Mouse (Mus musculus) kidney, embryonic 14.5 days (tissue): ENCODE data around the gene Ubr4. TPM values are rescaled to one million over a fixed set of nuclear protein-coding genes. Genes with fewer than 3 reads are reported as not detected.

ENCODE experiments used
- ATAC-seq: fragments of 200-750 bp; cut with Nextera tagmentation; 2 replicates; pipeline ENCODE4 v1.8.0; 2017; ENCODE audit warnings: moderate number of reproducible peaks, mild to moderate bottlenecking, moderate TSS enrichment, moderate library complexity; ENCODE audit not compliant: low FRiP score, low TSS enrichment
- H3K27ac ChIP-seq: fragments of 300-500 bp; sonication (generic); 2 replicates; pipeline ENCODE4 v1.5.1; 2014; ENCODE audit warnings: low read depth, mild to moderate bottlenecking, low read length, moderate library complexity, mixed read lengths
- H3K27me3 ChIP-seq: fragments of 300-500 bp; sonication (generic); 2 replicates; pipeline ENCODE4 v1.6.1; 2014; ENCODE audit warnings: mild to moderate bottlenecking, low read length; ENCODE audit not compliant: control insufficient read depth, insufficient read depth
- H3K36me3 ChIP-seq: fragments of 300-500 bp; sonication (generic); 2 replicates; pipeline ENCODE4 v1.6.1; 2014; ENCODE audit warnings: low read length, mixed read lengths; ENCODE audit not compliant: control insufficient read depth, insufficient read depth
- H3K4me1 ChIP-seq: fragments of 300-500 bp; sonication (generic); 2 replicates; pipeline ENCODE4 v1.6.1; 2014; ENCODE audit warnings: low read length, mixed read lengths; ENCODE audit not compliant: control insufficient read depth, insufficient read depth
- H3K4me2 ChIP-seq: fragments of 300-500 bp; sonication (generic); replicated peaks from 2 replicates; pipeline ENCODE4 v1.6.1; 2014; ENCODE audit warnings: low read depth, mild to moderate bottlenecking, low read length
- H3K4me3 ChIP-seq: fragments of 300-500 bp; sonication (generic); 2 replicates; pipeline ENCODE4 v1.5.1; 2014; ENCODE audit warnings: mild to moderate bottlenecking, low read length
- H3K9ac ChIP-seq: fragments of 300-500 bp; sonication (generic); 2 replicates; pipeline ENCODE4 v1.6.1; 2014; ENCODE audit warnings: low read depth, mild to moderate bottlenecking, low read length, moderate library complexity
- H3K9me3 ChIP-seq: fragments of 300-500 bp; sonication (generic); 2 replicates; pipeline ENCODE4 v1.6.1; 2016; ENCODE audit warnings: low read length; ENCODE audit not compliant: control insufficient read depth
- WGBS: fragments of 180-500 bp; shearing (Covaris S2); extraction: QIAGEN DNeasy Blood & Tissue Kit; methylation state at CpG from one replicate; pipeline ENCODE4 v1.1.7; 2014; 5-methylcytosine and 5-hydroxymethylcytosine counted together
- polyA plus RNA-seq: library from polyadenylated mRNA; unstranded; fragments of >200 nt; fragmentation: Nextera tagmentation; extraction: Ambion mirVana; gene quantifications from 2 replicates; pipeline ENCODE4 v1.2.1, GENCODE M21; 2014

Ubr4 gene
- polyA plus RNA-seq, 1 experiment from 2014 or later, result 88.6 TPM

DNA sequence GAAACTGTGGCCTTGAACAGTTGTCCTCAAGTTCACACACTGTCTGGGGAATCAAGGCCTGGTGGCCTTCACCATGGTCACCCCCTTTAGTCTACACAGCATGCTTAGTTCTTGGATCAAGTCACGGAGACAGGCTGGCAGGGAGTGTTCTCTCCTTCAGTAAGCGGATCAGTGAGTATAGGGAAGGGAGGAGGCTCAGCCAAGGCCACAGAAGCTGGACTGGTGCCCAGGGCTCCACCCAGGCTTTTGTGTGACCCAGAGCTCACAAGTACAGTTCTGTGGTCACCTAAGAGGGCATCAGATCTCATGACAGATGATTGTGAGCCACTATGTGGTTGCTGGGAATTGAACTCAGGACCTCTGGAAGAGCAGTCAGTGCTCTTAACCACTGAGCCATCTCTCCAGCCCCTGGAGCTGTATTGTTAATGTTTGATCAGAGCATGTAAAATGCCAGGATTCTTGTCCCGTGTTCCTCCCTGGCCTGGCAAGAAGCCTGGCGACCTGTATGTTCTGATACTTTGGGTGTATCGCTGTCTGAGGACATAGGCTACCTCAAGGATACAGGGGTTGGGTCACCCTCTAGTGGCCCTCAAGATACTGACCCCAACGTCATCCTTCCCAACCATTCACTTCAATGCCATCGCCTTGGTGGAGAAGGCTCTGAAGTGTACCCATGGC, 10.7 kb upstream of the Ubr4 start:
- no peaks in the 10 kb centered on the region for H3K9me3 ChIP-seq
- no peaks in the 10 kb centered on the region; the same call in 1 of the 2 replicates for H3K27me3 ChIP-seq
- H3K27ac ChIP-seq, result no peak overlapping the region
- 77% methylated on average over 7 of the region's 7 CpGs for WGBS
- H3K36me3 ChIP-seq, result peaks cover 15% of the 10 kb centered on the region
- H3K4me2 ChIP-seq, result no peak overlapping the region
- ATAC-seq, result no peak
- H3K4me1 ChIP-seq, result no peaks in the 10 kb centered on the region
- no peak overlapping the region for H3K4me3 ChIP-seq
- no peak overlapping the region for H3K9ac ChIP-seq

DNA sequence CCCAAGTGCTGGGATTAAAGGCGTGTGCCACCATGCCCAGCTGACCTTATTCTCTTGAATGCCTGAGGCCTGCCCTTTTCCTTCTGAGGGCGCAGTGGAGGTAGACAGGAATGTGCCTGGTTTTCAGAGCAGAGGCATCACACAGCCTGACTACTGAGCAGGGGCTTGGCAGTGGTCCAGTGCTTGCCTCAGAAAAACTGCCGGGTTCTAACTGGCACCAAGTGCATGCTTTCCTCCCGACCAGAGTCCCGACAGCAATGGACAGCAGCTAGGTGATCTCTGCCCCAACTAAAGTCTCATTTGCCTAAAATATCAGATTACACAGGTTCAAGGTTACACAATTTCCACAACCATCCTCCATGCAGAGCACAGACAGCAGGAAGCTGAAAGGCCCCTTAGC, 8.7 kb upstream of the Ubr4 start:
- Histone ChIP-seq H3K4me2 (no peak overlapping the region), H3K9me3 (no peaks in the 10 kb centered on the region), H3K27ac (no peak overlapping the region), H3K36me3 (peaks cover 34% of the 10 kb centered on the region), H3K27me3 (no peaks in the 10 kb centered on the region), H3K9ac (no peak overlapping the region), H3K4me3 (no peak overlapping the region), H3K4me1 (no peaks in the 10 kb centered on the region)
- no peak for ATAC-seq
- 59% methylated on average over 5 of the region's 5 CpGs for WGBS

DNA sequence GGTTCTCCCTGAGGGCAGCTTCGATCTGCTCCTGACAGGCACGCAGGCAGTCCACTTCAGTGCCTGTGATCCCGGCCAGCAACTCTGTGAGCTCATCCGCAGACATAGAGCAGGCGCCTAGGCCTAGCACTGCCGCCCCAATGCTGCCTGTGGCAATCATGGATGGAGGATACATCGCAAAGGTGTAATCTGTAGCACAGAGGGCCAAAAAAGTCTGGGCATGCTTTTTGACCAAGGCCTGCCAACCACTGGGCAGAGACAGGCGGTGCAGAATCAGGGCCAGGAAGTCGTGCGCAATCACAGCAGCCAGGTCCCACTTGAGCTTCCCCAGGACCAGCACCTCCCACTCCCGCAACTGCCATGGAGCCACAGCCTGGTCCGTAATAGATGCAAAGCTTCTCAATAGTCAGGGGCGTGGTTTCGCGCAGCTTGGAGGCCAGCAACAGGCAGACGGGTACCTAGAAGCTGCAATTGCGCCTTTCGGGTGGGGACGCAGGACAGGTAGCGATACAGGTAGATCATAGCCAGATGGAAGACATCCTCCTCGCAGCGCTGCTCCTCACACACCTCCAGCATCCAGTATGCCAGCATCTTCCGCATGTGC, 6.9 kb upstream of the Ubr4 start:
- Histone ChIP-seq H3K9me3 (no peaks in the 10 kb centered on the region), H3K9ac (no peak overlapping the region), H3K36me3 (peaks cover 44% of the 10 kb centered on the region), H3K27me3 (no peaks in the 10 kb centered on the region), H3K4me2 (no peak overlapping the region), H3K27ac (no peak overlapping the region), H3K4me1 (no peaks in the 10 kb centered on the region), H3K4me3 (no peak overlapping the region)
- ATAC-seq, result no peak
- 80% methylated on average over 23 of the region's 23 CpGs for WGBS

DNA sequence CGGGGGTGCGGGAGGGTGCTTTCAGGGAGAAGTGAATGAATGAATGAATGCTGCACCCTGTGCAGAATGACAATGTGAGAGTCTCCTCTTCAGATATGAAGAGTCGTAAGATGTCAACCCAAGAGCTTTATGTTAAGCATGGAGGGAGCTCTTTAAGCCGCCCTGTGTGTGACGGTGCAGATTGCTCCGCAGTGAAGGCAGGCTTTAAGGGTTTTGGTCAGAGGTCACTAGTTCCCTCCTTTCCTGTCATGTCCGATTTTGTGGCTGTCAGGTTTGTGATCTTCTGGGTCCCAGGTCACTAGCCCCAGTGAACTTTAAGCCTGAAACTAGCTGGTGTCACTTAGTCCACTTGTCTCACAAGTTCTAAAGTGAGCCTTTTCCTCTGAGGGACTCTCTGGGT, 423 bp downstream of the Ubr4 start:
- ATAC-seq, result no peak
- Histone ChIP-seq H3K36me3 (peaks cover 49% of the 10 kb centered on the region), H3K27ac (peak overlapping the region; percentile 98), H3K4me3 (peak overlapping the region; percentile 80), H3K4me2 (peak overlapping the region; percentile 92), H3K9ac (peak overlapping the region; percentile 91), H3K9me3 (no peaks in the 10 kb centered on the region), H3K4me1 (peaks cover 9% of the 10 kb centered on the region), H3K27me3 (no peaks in the 10 kb centered on the region)
- 0% methylated on average over 7 of the region's 7 CpGs for WGBS

DNA sequence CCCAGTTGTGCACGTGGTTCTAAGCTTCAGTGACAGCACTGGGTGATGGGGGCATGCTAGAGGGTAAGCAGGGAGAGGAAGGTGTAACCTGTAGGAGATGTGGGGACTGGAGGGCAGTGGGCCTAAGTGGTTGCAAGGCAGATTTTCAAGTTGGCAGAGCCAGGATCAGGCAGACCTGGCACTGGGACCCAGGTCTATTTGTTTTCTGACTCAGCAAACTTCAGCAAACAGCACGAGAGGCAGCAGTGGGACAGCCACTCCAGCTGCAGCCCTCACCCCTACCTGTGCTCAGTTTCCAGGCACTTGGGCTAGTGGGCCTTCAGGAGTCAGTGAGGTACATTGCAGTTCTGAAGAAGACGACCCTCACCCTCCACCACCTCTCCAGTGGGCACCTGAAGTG, 4.8 kb downstream of the Ubr4 start:
- Histone ChIP-seq H3K4me3 (no peak overlapping the region), H3K4me2 (no peak overlapping the region), H3K27me3 (no peaks in the 10 kb centered on the region), H3K36me3 (peaks cover 73% of the 10 kb centered on the region), H3K9me3 (no peaks in the 10 kb centered on the region), H3K9ac (no peak overlapping the region), H3K27ac (no peak overlapping the region), H3K4me1 (no peaks in the 10 kb centered on the region)
- 94% methylated on average over 3 of the region's 3 CpGs for WGBS
- no peak for ATAC-seq

DNA sequence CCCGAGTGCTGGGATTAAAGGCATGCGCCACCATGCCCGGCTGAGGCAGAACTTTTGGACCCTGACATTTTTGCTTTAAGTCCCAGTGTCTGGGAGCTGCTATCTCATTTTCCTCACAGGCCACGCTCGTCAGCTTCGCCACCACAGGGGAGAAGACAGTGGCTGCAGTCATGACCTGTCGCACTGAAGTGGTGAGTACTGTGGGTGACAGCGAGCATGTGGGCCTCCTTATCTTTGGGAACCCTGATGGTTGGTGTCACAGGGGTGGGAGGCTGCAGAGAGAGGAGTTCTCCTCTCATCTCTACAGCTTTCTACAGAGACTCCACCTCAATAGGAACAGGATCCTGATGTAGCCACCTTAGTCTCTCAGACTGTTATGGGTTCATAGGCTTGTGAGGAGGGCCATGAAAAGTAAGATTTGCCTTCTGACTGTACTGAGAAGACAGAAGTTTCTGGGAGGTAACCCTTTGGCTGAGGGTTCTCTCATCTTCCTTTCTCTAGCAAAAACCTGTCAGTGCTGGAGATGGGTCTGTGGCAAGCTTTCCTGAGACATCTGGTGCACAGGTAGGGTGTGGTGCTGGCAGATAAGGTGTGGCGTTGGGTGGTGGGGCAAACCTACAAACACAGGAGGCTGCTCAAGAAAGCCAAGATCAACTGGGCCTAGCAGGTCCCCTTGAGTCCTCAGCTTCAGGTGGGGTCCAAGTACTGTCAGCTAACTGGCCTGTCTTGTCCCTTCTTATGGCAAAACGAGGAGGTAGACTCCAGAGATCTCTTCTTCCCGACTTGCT, 8.5 kb downstream of the Ubr4 start:
- WGBS, result 90% methylated on average over 11 of the region's 11 CpGs
- no peak overlapping the region for H3K4me3 ChIP-seq
- no peak overlapping the region for H3K4me2 ChIP-seq
- H3K27ac ChIP-seq, result no peak overlapping the region
- no peaks in the 10 kb centered on the region for H3K4me1 ChIP-seq
- H3K9me3 ChIP-seq, result no peaks in the 10 kb centered on the region
- H3K9ac ChIP-seq, result no peak overlapping the region
- ATAC-seq, result no peak
- H3K36me3 ChIP-seq, result peaks cover 97% of the 10 kb centered on the region
- H3K27me3 ChIP-seq, result no peaks in the 10 kb centered on the region

DNA sequence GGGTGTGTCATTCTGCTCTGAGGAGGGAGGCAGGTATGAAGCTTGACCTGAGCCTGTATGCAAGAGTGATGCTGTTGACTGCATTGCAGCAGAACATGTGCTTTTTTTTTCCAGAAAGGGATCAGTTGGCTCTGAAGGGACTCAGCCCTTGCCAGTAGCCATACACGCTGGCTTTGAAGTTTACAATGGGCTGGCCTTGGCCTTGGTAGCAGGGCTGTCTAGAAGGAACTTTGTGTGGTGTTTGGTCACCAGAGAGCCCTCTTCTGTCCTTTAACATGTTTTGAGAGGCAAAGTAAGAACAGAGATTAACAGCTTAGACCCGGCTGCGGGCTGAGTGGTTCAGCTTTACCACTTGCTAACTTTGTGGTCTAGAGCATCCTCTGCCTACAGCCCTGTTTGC, 14.9 kb downstream of the Ubr4 start:
- WGBS, result 94% methylated on average over 3 of the region's 3 CpGs
- H3K9ac ChIP-seq, result no peak overlapping the region
- H3K27ac ChIP-seq, result no peak overlapping the region
- no peaks in the 10 kb centered on the region for H3K4me1 ChIP-seq
- no peaks in the 10 kb centered on the region for H3K9me3 ChIP-seq
- no peaks in the 10 kb centered on the region for H3K27me3 ChIP-seq
- H3K4me2 ChIP-seq, result no peak overlapping the region
- no peak overlapping the region for H3K4me3 ChIP-seq
- H3K36me3 ChIP-seq, result peaks cover 94% of the 10 kb centered on the region
- ATAC-seq, result no peak

DNA sequence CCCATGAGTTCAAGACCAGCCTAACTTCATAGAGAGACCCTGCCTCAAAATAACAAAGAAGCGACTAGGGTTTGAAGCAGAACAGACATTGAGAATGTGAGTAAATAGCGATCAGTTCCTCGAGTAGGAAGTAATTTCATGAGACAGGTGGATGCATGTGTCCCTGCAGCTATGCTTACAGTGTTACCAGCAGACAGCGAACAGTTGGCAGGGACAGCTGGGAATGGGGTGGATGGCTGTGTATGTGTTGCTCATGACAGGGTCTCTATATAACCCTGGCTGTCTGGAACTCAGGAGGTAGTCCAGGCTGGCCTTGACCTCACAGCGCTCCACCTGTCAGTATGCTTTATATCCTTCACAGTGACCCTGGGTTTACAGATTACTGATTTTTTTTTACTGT, 15.6 kb downstream of the Ubr4 start:
- H3K36me3 ChIP-seq, result peaks cover 94% of the 10 kb centered on the region
- H3K4me2 ChIP-seq, result no peak overlapping the region
- WGBS, result 94% methylated on average over 5 of the region's 5 CpGs
- H3K9ac ChIP-seq, result no peak overlapping the region
- no peaks in the 10 kb centered on the region for H3K4me1 ChIP-seq
- H3K4me3 ChIP-seq, result no peak overlapping the region
- no peaks in the 10 kb centered on the region for H3K27me3 ChIP-seq
- H3K9me3 ChIP-seq, result no peaks in the 10 kb centered on the region
- ATAC-seq, result no peak
- no peak overlapping the region for H3K27ac ChIP-seq

DNA sequence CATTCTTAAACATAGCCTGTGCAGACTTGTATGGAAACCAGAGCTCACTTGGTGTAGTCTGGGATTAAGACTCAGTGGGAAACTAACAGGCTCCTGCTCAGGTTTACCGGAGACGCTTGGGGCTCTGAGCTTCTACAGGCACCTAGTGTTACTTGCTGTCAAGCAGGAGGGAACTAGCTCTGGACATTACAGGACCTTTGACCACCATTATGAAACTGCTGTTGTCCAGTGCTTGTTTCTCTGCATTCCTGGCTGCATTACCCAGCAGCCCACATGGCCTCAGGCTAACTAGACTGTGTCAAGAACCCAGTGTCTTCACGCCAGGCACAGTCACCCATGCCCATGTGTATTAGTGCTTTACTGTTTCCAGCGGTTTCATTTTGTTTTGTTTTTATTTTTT, 20.7 kb downstream of the Ubr4 start:
- 94% methylated on average over 4 of the region's 4 CpGs for WGBS
- Histone ChIP-seq H3K36me3 (peaks cover 87% of the 10 kb centered on the region), H3K4me2 (no peak overlapping the region), H3K4me3 (no peak overlapping the region), H3K9ac (no peak overlapping the region), H3K9me3 (no peaks in the 10 kb centered on the region), H3K4me1 (no peaks in the 10 kb centered on the region), H3K27ac (no peak overlapping the region), H3K27me3 (no peaks in the 10 kb centered on the region)
- no peak for ATAC-seq
